Mouse (Mus musculus) 416B (cell line): ENCODE data around the gene Elovl3.
"Not testable (repeated sequence)": the region's sequence is repeated elsewhere in the genome, so short reads cannot be mapped to it uniquely, and the experiment has no call there.

ENCODE experiments used
- DNase-seq: peaks from one replicate; pipeline ENCODE4 v3.0.0; 2011; ENCODE audit warnings: low read depth

The Elovl3 gene

DNA sequence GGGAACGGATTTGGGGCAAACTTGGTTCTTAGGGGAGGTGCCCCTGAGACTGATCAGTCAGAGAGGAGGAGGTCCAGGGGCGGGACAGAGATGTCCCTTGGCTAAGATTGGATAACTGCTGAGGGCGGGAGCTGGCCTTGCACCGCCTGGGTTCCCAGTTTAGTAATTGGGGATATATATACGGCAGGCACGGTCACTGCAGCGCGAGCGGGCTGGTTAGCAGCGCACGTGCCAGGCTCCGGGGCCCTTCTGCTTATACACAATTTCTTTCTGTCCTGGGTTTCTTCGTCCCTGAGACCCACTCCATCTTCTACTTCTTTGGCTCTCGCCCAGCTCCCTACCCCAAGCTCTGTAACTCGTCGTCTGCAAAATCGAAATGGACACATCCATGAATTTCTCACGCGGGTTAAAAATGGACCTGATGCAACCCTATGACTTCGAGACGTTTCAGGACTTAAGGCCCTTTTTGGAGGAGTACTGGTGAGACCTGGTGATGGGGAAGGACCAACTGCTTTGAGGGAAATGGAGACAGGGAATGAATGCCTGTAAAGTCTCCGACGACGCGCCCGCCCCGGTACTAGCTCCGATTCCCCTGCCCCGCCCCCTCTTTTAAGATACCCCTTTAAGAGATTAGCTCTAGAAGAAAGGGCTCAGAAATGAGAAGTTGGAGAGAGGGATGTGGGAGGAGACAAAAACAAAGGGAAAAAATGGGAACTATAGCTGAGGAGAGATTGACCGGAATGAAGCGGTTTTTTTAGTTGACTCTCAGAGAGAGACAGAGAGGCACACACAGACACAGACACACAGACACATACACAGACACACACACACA is at the start of gene Elovl3:
Elovl3 (plus strand) TSS at position 204 of the 832 bp plus-strand sequence.
- peak; percentile 93 for DNase-seq

GRCm38 (mm10) chr19:46085185-46085584 is 46.5 kb upstream of the Elovl3 start:
- DNase-seq = no peak

DNA sequence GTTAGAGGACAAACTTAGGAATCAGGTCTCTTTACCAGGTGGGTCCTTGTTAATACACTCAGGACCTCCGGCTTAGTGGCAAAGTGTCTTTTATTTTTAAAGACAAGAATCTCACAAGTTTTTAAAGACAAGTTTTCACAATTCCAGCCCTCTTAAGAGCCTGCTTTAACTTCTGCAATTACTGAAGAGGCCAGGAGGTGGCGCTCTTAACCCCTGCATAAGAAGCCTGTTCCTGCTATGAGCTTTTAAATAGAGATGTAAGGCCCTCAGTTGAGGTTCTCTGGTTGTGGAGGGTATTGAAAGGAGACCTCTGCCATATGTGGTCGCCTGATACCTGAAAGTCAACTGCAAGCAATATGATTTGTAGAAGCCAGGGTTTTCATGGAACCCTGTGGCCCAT is 45.4 kb upstream of the Elovl3 start:
- peak; percentile 91 for DNase-seq

- DNase-seq = no peak
Measured at GRCm38 (mm10) chr19:46087871-46088270, 43.8 kb upstream of the Elovl3 start.

GRCm38 (mm10) chr19:46091641-46092040 is 40.1 kb upstream of the Elovl3 start:
- DNase-seq = no peak

- DNase-seq = no peak
Measured at GRCm38 (mm10) chr19:46094144-46094543, 37.6 kb upstream of the Elovl3 start.

GRCm38 (mm10) chr19:46095291-46095690 is 36.4 kb upstream of the Elovl3 start:
- DNase-seq = no peak

DNA sequence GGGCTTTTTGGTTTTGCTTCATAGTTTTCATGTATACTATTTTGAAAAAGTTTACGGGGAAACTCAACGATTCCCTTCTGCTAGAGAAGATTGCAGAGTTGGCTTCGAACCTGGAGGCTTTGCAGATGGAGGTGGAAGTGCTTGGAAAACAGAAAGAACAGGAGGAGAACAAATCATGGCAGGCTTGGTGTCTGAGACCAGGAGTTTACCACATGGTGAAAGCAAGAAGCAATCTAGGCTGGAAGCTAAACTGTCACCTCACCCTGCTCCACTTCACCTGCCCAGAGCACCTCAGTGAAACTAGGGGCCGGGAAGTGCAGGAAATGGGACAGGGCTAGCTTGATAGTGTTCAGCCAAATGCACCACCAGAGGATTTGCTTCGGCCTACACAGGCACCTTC is 35.3 kb upstream of the Elovl3 start:
- no peak for DNase-seq

- no peak for DNase-seq
Measured at GRCm38 (mm10) chr19:46099561-46099960, 32.1 kb upstream of the Elovl3 start.

GRCm38 (mm10) chr19:46103437-46104186 is 28.1 kb upstream of the Elovl3 start:
- no peak for DNase-seq

DNA sequence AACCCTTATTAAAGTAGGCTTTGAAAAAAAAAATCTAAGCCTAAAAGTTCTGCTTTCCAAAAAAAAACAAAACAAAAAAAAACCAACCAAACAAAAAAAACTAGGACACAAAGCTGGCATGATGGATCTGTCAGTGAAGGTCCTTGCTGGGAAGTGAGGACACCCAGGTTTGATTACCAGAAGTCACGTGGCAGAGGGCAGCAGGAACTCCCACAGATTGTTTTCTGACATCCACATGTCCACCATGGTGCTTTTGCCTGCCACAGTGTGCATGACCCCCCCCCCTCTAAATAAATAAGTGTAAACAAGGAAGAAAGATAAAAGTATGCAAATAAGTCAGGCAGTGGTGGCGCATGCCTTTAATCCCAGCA is 27.5 kb upstream of the Elovl3 start:
- no peak for DNase-seq

- peak; percentile 17 for DNase-seq
Measured at GRCm38 (mm10) chr19:46110214-46110613, 21.5 kb upstream of the Elovl3 start.

- no peak for DNase-seq
Measured at GRCm38 (mm10) chr19:46110781-46111180, 20.9 kb upstream of the Elovl3 start.

DNA sequence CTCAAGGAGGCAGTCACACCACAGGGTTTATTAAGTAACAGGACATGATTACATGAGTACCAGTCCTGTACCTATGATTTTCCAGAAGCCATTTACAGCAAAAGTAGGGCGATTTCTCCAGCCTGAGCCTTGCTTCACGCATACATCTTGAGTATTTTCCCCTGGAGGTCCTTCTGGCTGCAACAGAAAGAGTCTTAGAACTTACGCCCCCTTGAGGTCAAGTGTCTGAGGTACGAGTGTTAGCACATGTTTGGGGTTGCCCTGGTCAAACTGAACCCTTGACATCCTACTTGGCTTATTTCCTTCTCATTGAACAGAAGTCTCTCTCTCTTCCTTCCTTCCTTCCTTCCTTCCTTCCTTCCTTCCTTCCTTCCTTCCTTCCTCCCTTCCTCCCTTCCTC is 17.1 kb upstream of the Elovl3 start:
- DNase-seq = peak; percentile 27

DNA sequence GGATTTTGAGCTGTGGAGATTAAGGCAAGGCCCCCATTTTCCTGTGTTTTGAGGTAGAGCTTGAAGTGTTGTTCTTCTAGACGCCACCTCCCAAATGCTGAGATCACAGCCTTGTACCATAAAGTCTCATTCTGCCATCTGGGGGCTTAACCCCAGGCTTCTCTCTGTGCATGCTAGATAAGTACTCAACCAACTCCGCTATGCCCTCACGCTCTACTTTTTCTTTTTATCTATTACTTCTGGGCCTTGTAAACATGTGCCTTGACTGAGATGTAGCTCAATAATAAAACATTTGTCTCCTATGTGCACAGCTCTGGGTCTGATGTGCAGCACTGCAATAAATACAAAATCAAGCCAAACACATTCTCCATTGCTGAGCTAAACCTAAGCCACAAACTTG is 12.2 kb upstream of the Elovl3 start:
- DNase-seq = no peak

- no peak for DNase-seq
Measured at GRCm38 (mm10) chr19:46120872-46121271, 10.8 kb upstream of the Elovl3 start.

DNA sequence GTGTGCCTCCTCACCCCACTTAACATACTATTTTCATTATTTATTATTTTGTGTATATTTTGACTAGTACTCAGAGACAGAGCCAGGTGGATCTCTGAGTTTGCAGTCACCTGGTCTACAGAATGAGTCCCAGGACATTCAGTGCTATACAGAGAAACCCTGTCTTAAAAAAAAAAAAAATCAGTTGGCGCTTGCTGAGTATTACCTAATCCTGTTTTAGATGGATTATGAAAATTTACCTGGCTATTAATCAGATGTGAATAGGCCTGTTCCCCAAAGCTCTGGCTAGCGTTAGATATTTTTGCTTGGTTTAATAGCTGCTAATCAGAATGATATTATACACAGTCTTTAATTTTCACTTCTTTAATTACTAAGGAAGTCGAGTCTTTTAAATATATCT is 7.8 kb upstream of the Elovl3 start:
- DNase-seq = no peak

DNA sequence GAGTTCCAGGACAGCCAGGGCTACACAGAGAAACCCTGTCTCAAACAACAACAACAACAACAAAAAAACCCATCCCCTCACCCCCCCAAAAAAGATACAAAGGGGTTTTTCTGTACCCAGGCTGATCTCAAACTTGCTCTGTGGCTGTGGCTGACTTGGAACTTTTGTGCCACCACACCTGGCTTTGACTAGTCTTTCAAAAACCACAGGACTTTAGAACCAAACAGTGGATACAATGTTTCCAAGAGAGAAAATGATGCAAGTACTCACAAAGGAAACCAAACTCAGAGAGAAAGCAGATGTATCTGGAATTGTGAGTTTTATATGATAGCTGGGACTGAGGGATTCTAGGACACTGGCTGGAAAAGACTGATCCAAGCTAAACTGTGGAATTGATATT is 7.0 kb upstream of the Elovl3 start:
- no peak for DNase-seq

DNA sequence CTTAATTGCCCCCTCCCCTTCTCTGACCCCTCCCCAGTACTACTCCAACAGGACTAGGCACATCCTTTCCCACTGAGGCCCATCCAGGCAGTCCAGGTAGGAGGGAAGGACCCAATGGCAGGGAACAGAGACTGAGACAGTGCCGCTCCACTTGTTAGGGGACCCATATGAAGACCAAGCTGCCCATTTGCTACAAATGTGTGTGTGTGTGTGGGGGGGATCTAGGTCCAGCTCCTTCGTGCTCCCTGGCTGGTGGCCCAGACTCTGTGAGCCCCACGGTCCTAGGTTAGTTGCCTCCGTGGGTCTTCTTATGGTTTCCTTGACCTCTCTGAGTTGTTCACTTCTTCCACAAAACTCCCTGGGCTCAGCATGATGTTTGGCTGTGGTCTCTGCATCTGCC is 5.4 kb upstream of the Elovl3 start:
- no peak for DNase-seq

DNA sequence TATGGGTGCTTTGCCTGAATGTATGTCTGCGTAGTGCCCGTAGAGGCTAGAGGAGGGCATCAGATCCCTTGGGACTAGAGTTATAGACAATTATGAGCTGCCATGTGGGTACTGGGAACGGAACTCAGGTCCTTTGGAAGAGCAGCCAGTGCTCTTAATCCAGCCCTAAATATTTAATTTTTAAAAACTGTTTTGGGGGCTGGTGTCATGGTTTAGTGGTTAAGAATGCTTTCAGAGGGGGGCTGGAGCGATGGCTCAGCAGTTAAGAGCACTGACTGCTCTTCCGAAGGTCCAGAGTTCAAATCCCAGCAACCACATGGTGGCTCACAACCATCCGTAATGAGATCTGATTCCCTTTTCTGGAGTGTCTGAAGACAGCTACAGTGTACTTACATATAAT is 2.0 kb upstream of the Elovl3 start:
- not testable (repeated sequence) for DNase-seq

- no peak for DNase-seq
Measured at GRCm38 (mm10) chr19:46131283-46131682, 414 bp upstream of the Elovl3 start.

DNA sequence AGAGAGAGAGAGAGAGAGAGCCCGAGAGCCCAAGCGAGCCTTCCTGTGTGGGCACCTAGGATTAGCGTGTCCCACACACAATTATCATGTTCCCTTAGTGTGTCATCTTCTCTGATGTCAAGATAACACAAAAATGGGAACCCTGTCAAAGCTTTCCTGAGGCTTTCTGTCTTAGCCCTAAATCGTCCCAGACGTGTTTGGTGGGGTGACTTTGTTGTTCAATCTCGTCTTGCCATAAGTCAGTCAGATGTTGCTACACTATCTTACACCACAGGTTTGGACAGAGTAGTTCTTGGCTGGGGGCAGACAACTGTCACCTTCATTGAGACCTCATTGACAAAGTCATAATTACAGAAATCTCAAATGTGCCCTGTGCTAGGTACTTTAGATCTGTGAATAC is 880 bp downstream of the Elovl3 start:
- peak; percentile 19 for DNase-seq

GRCm38 (mm10) chr19:46135297-46135696 is 3.6 kb downstream of the Elovl3 start:
- peak; percentile 84 for DNase-seq
